Mouse (Mus musculus): ENCODE data around the gene Gm5662.
"Not testable (repeated sequence)": the region's sequence is repeated elsewhere in the genome, so short reads cannot be mapped to it uniquely, and the experiment has no call there.

Gene Gm5662

GRCm38 (mm10) chr12:88274400-88274799 is at the start of gene Gm5662:
TSS of gene Gm5662 (minus strand) at chr12:88274500.
- DNase-seq, result not testable (repeated sequence)

- DNase-seq, result not testable (repeated sequence)
Measured at GRCm38 (mm10) chr12:88323926-88324325, 49.6 kb upstream of the Gm5662 start, which contains the start of gene Gm5039. TSS of gene Gm5039 (minus strand) at chr12:88324026.

GRCm38 (mm10) chr12:88314556-88314955 is 40.3 kb upstream of the Gm5662 start:
- DNase-seq, result no peak

- not testable (repeated sequence) for DNase-seq
Measured at GRCm38 (mm10) chr12:88297171-88297570, 22.9 kb upstream of the Gm5662 start.

- not testable (repeated sequence) for DNase-seq
Measured at GRCm38 (mm10) chr12:88293082-88293481, 18.8 kb upstream of the Gm5662 start.

GRCm38 (mm10) chr12:88285224-88285623 is 10.9 kb upstream of the Gm5662 start:
- DNase-seq, result not testable (repeated sequence)

- no peak for DNase-seq
Measured at GRCm38 (mm10) chr12:88257241-88257640, 17.1 kb downstream of the Gm5662 start.

- DNase-seq, result not testable (repeated sequence)
Measured at GRCm38 (mm10) chr12:88255917-88256316, 18.4 kb downstream of the Gm5662 start.

GRCm38 (mm10) chr12:88250000-88250399 is 24.3 kb downstream of the Gm5662 start, which contains the start of gene Gm8332:
TSS of gene Gm8332 (minus strand) at chr12:88250100.
- DNase-seq, result not testable (repeated sequence)

GRCm38 (mm10) chr12:88245786-88246185 is 28.5 kb downstream of the Gm5662 start:
- DNase-seq, result not testable (repeated sequence)

- DNase-seq, result not testable (repeated sequence)
Measured at GRCm38 (mm10) chr12:88242940-88243339, 31.4 kb downstream of the Gm5662 start.
